Mouse (Mus musculus) CH12.LX (cell line): Measurements from ENCODE around the gene Spg11. TPM values are rescaled to one million over a fixed set of nuclear protein-coding genes. Genes with fewer than 3 reads are reported as not detected.
A peak's percentile ranks its signal among the peaks of the same experiment; 100 is the strongest.

Source experiments
- DNase-seq: peaks from one replicate; pipeline ENCODE4 v3.0.0-alpha.2; 2013; ENCODE audit errors: extremely low read depth
- H3K27ac ChIP-seq: 2 replicates; pipeline ENCODE4 v1.5.1; 2012; ENCODE audit warnings: low read depth, mild to moderate bottlenecking, control low read depth, moderate library complexity; ENCODE audit not compliant: insufficient read depth
- H3K27me3 ChIP-seq: replicated peaks from 2 replicates; pipeline ENCODE3; 2012; ENCODE audit warnings: inconsistent platforms
- H3K36me3 ChIP-seq, 2 experiments: replicated peaks in 1 of 2; 2 replicates each; pipeline versions ENCODE3 to v1.6.1; 2012; ENCODE audit warnings: inconsistent platforms in 1 of 2, low read length in 1 of 2, mild to moderate bottlenecking in 1 of 2, mixed read lengths in 1 of 2, moderate library complexity in 1 of 2; ENCODE audit not compliant: control insufficient read depth in 1 of 2, insufficient read depth in 1 of 2
- H3K4me1 ChIP-seq, 2 experiments: 2 replicates each; pipeline ENCODE4 v1.6.1; 2012; ENCODE audit warnings: inconsistent platforms in 1 of 2, moderate library complexity in 1 of 2; ENCODE audit not compliant: insufficient read depth in 2 of 2, control insufficient read depth in 1 of 2
- H3K4me2 ChIP-seq: 2 replicates; pipeline ENCODE4 v1.6.1; 2012; ENCODE audit warnings: low read depth, mild to moderate bottlenecking, control low read depth; ENCODE audit not compliant: poor library complexity, insufficient read depth, severe bottlenecking
- H3K4me3 ChIP-seq, 3 experiments: fragments of 150-350 bp in 1 of 3; sonication (generic) in 1 of 3; replicated peaks in 1 of 3; 2 replicates each; pipeline versions ENCODE3 to v1.5.1; 2011 to 2012; ENCODE audit warnings: low read depth in 2 of 3, low read length in 2 of 3, mild to moderate bottlenecking in 2 of 3, moderate library complexity in 2 of 3, control low read depth in 1 of 3, improper control_type of control experiment in 1 of 3, inconsistent platforms in 1 of 3, mixed read lengths in 1 of 3; ENCODE audit not compliant: poor library complexity in 1 of 3
- H3K79me2 ChIP-seq: replicated peaks from 2 replicates; pipeline ENCODE4 v1.6.1; 2012; ENCODE audit warnings: mild to moderate bottlenecking, moderate library complexity; ENCODE audit not compliant: control insufficient read depth, poor library complexity, insufficient read depth, severe bottlenecking; ENCODE audit errors: extremely low read depth
- H3K9ac ChIP-seq: 2 replicates; pipeline ENCODE4 v1.6.1; 2012; ENCODE audit warnings: low read depth, mild to moderate bottlenecking, control low read depth, moderate library complexity; ENCODE audit not compliant: insufficient read depth
- H3K9me3 ChIP-seq: replicated peaks from 2 replicates; pipeline ENCODE3; 2012; ENCODE audit warnings: low read length, inconsistent platforms, mixed read lengths
- BHLHE40 ChIP-seq: IDR thresholded peaks from 2 replicates; pipeline ENCODE4 v1.6.1; 2011; ENCODE audit warnings: mild to moderate bottlenecking, low read depth, low read length, improper control_type of control experiment
- CHD1 ChIP-seq: IDR thresholded peaks from 2 replicates; pipeline ENCODE4 v1.6.1; 2012; ENCODE audit warnings: low read depth, low read length, improper control_type of control experiment, inconsistent platforms
- E2F4 ChIP-seq: IDR thresholded peaks from 2 replicates; pipeline ENCODE4 v1.6.1; 2011; ENCODE audit warnings: low read depth, low read length, improper control_type of control experiment; ENCODE audit not compliant: insufficient replicate concordance
- ELF1 ChIP-seq: IDR thresholded peaks from 2 replicates; pipeline ENCODE4 v1.6.1; 2014; ENCODE audit warnings: low read depth, mild to moderate bottlenecking, inconsistent platforms, low read length, improper control_type of control experiment
- ETS1 ChIP-seq: conservative IDR thresholded peaks from 2 replicates; pipeline ENCODE4 v1.6.1; 2012; ENCODE audit warnings: low read depth, mild to moderate bottlenecking, inconsistent platforms, low read length, improper control_type of control experiment, moderate library complexity
- JUN ChIP-seq: IDR thresholded peaks from 2 replicates; pipeline ENCODE4 v1.6.1; 2011; ENCODE audit warnings: low read depth, mild to moderate bottlenecking, low read length, improper control_type of control experiment, moderate library complexity; ENCODE audit not compliant: insufficient read depth
- JUND ChIP-seq: conservative IDR thresholded peaks from 2 replicates; pipeline ENCODE4 v1.6.1; 2011; ENCODE audit warnings: low read depth, low read length, improper control_type of control experiment
- KAT2A ChIP-seq: IDR thresholded peaks from 2 replicates; pipeline ENCODE4 v1.6.1; 2012; ENCODE audit warnings: low read length, improper control_type of control experiment, inconsistent platforms; ENCODE audit not compliant: insufficient replicate concordance
- MAX ChIP-seq: IDR thresholded peaks from 2 replicates; pipeline ENCODE4 v1.6.1; 2011; ENCODE audit warnings: low read length, improper control_type of control experiment
- MYC ChIP-seq: IDR thresholded peaks from 2 replicates; pipeline ENCODE4 v1.6.1; 2011; ENCODE audit warnings: low read depth, mild to moderate bottlenecking, improper control_type of control experiment, low read length
- RCOR1 ChIP-seq: conservative IDR thresholded peaks from 2 replicates; pipeline ENCODE4 v1.6.1; 2012; ENCODE audit warnings: low read depth, mild to moderate bottlenecking, inconsistent platforms, low read length, improper control_type of control experiment
- SIN3A ChIP-seq: IDR thresholded peaks from 2 replicates; pipeline ENCODE4 v1.6.1; 2012; ENCODE audit warnings: low read length, improper control_type of control experiment, inconsistent platforms
- SMC3 ChIP-seq: IDR thresholded peaks from 2 replicates; pipeline ENCODE4 v1.6.1; 2011; ENCODE audit warnings: low read depth, low read length, improper control_type of control experiment
- TBP ChIP-seq: conservative IDR thresholded peaks from 2 replicates; pipeline ENCODE4 v1.6.1; 2011; ENCODE audit warnings: low read depth, low read length, improper control_type of control experiment
- TCF12 ChIP-seq: IDR thresholded peaks from 2 replicates; pipeline ENCODE4 v1.6.1; 2014; ENCODE audit warnings: low read depth, mild to moderate bottlenecking, inconsistent platforms, low read length, improper control_type of control experiment
- UBTF ChIP-seq: IDR thresholded peaks from 2 replicates; pipeline ENCODE4 v1.6.1; 2012; ENCODE audit warnings: low read depth, mild to moderate bottlenecking, inconsistent platforms, low read length, improper control_type of control experiment, moderate library complexity
- USF1 ChIP-seq: IDR thresholded peaks from 2 replicates; pipeline ENCODE4 v1.6.1; 2014; ENCODE audit warnings: low read depth, mild to moderate bottlenecking, inconsistent platforms, low read length, improper control_type of control experiment
- USF2 ChIP-seq: conservative IDR thresholded peaks from 2 replicates; pipeline ENCODE4 v1.6.1; 2011; ENCODE audit warnings: low read depth, low read length, improper control_type of control experiment
- ZKSCAN1 ChIP-seq: IDR thresholded peaks from 2 replicates; pipeline ENCODE4 v1.6.1; 2012; ENCODE audit warnings: low read depth, inconsistent platforms, low read length, improper control_type of control experiment, borderline replicate concordance
- dilution Hi-C: fragments of 300-500 bp; cut with MboI; formaldehyde crosslinking; loops from 2 replicates; pipeline ENCODE4 v1.14.3; 2020; ENCODE audit warnings: low sequenced_read_pairs; ENCODE audit not compliant: extremely low pct_unique_long_range_greater_than_20kb, extremely low pct_ligation_motif_present
- in situ Hi-C: fragments of 300-500 bp; cut with MboI; formaldehyde crosslinking; loops from 3 replicates; pipeline ENCODE4 v1.14.3; 2019; ENCODE audit warnings: low sequenced_read_pairs, low pct_ligation_motif_present, low pct_unique_long_range_greater_than_20kb, mixed read lengths
- polyA plus RNA-seq: library from polyadenylated mRNA; unstranded; fragments of >175 nt; gene quantifications from 2 replicates; pipeline ENCODE4 v1.2.1, GENCODE M21; 2012; ENCODE audit warnings: low read depth; ENCODE audit not compliant: insufficient read length
- total RNA-seq, 2 experiments: library from RNA; depleted of rRNA; stranded (reverse); fragments of 300-350 nt in 1 of 2; fragments of >200 nt in 1 of 2; gene quantifications; 2 replicates each; pipeline ENCODE4 v1.2.3; 2012 to 2014

Gene Spg11
- total and polyA plus RNA-seq, 3 experiments, result 7.5 to 11.4 (median 10.7) TPM

GRCm38 (mm10) chr2:122159667-122160066, 41.5 kb upstream of the Spg11 start:
- H3K9me3 ChIP-seq, result peaks cover 4% of the 10 kb centered on the region
- dilution Hi-C loops, result no loop called here
- no peaks in the 10 kb centered on the region for H3K27me3 ChIP-seq
- H3K4me1 ChIP-seq, result peaks cover 13 to 84% of the 10 kb centered on the region in 2 experiments
- no peak overlapping the region for H3K4me2 ChIP-seq
- no peak overlapping the region for H3K9ac ChIP-seq
- TF ChIP-seq MAX (no peak), USF1 (no peak), USF2 (no peak), TBP (no peak), ELF1 (no peak), JUN (no peak), ETS1 (no peak), SMC3 (no peak), JUND (no peak)
- H3K4me3 ChIP-seq, result no peak overlapping the region
- no peaks in the 10 kb centered on the region for H3K79me2 ChIP-seq
- DNase-seq, result no peak
- no peak overlapping the region for H3K27ac ChIP-seq
- in situ Hi-C loops, result loop anchor here (5.0 kb wide), 2 partner anchors 42 to 87 kb away; partner anchors contain the start of gene Spg11
- H3K36me3 ChIP-seq, result peaks cover 13 to 24% of the 10 kb centered on the region in 2 experiments

- Histone ChIP-seq H3K4me1 (peaks cover 16 to 80% of the 10 kb centered on the region in 2 experiments), H3K27me3 (no peaks in the 10 kb centered on the region), H3K27ac (no peak overlapping the region), H3K4me3 (no peak overlapping the region), H3K4me2 (no peak overlapping the region), H3K79me2 (peaks cover 5% of the 10 kb centered on the region), H3K9ac (no peak overlapping the region), H3K36me3 (peaks cover 22 to 36% of the 10 kb centered on the region in 2 experiments), H3K9me3 (peaks cover 4% of the 10 kb centered on the region)
- no peak for DNase-seq
- in situ Hi-C loops, result loop anchor here (5.0 kb wide), 1 partner anchor 86 kb away; no protein-coding TSS in a partner anchor
- no peak for TF ChIP-seq RCOR1
- TF ChIP-seq SIN3A, result 0 out of 2 replicates have a peak, but pooled peaks have one; percentile 22
- no peak for TF ChIP-seq CHD1
- dilution Hi-C loops, result no loop called here
Observed at GRCm38 (mm10) chr2:122158362-122158802, 40.2 kb upstream of the Spg11 start.

GRCm38 (mm10) chr2:122157561-122157960, 39.4 kb upstream of the Spg11 start:
- dilution Hi-C loops, result no loop called here

More at GRCm38 (mm10) chr2:122157561-122157960, 39.4 kb upstream of the Spg11 start:
- in situ Hi-C loops, result loop anchor here (5.0 kb wide), 1 partner anchor 85 kb away; no protein-coding TSS in a partner anchor
- Histone ChIP-seq H3K9ac (no peak overlapping the region), H3K79me2 (peaks cover 11% of the 10 kb centered on the region), H3K4me2 (no peak overlapping the region), H3K27ac (no peak overlapping the region), H3K4me3 (no peak overlapping the region), H3K9me3 (peaks cover 4% of the 10 kb centered on the region), H3K27me3 (no peaks in the 10 kb centered on the region), H3K36me3 (peaks cover 27 to 44% of the 10 kb centered on the region in 2 experiments), H3K4me1 (peaks cover 17 to 79% of the 10 kb centered on the region in 2 experiments)
- no peak for DNase-seq
- TF ChIP-seq RCOR1 (no peak), USF1 (no peak), MAX (no peak), E2F4 (no peak), JUN (no peak), MYC (no peak), TCF12 (no peak), KAT2A (no peak), BHLHE40 (no peak), SMC3 (no peak), ZKSCAN1 (no peak), UBTF (no peak), CHD1 (no peak)
